Mouse (Mus musculus): Measurements from ENCODE around the gene Ctrb1.

GRCm38 (mm10) chr8:111695441-111695840 lies 4.6 kb upstream of the Ctrb1 start:
- no peak for TF ChIP-seq CTCF (IDR thresholded peaks at IDR 0.05)
- no peak for TF ChIP-seq EP300 (IDR thresholded peaks at IDR 0.05)

Measured in lung, postnatal 0 days (tissue).